Mouse (Mus musculus): ENCODE data around the gene Pi4k2a.

The Pi4k2a gene

GRCm38 (mm10) chr19:42164188-42164587 is 73.9 kb downstream of the Pi4k2a start:
- no peak for DNase-seq (ENCODE audit: low spot score)

- DNase-seq (ENCODE audit: low spot score): peak; percentile 88
Measured at GRCm38 (mm10) chr19:42166130-42166529, 75.9 kb downstream of the Pi4k2a start.

- no peak for DNase-seq (ENCODE audit: low spot score)
Measured at GRCm38 (mm10) chr19:42166766-42167165, 76.5 kb downstream of the Pi4k2a start.

GRCm38 (mm10) chr19:42167489-42167888 is 77.2 kb downstream of the Pi4k2a start:
- no peak for DNase-seq (ENCODE audit: low spot score)

GRCm38 (mm10) chr19:42169322-42169975 is 79.2 kb downstream of the Pi4k2a start:
- DNase-seq (ENCODE audit: low spot score): no peak

- peak; percentile 93 for DNase-seq (ENCODE audit: low spot score)
Measured at GRCm38 (mm10) chr19:42170025-42170969, 80.0 kb downstream of the Pi4k2a start.
